Mouse (Mus musculus) mammary gland, adult 2 months (tissue): Measurements from ENCODE around the gene C9orf72. TPM values are rescaled to one million over a fixed set of nuclear protein-coding genes. Genes with fewer than 3 reads are reported as not detected.

Experiments used
- polyA plus RNA-seq: library from polyadenylated mRNA; depleted of rRNA; stranded (reverse); fragments of >200 nt; gene quantifications from 2 replicates; pipeline ENCODE4 v1.2.3, GENCODE M21; 2012; ENCODE audit warnings: low replicate concordance; rRNA removed

C9orf72 gene
- polyA plus RNA-seq = 9.9 and 30.6 TPM in 2 replicates

GRCm38 (mm10) chr4:35225734-35226495 lies at the start of gene C9orf72:
Gene C9orf72 (minus strand): TSS chr4:35226175.

GRCm38 (mm10) chr4:35156751-35157611 lies 69.0 kb downstream of the C9orf72 start, which contains the start of gene Mob3b:
Gene Mob3b (minus strand): TSS chr4:35157484.

GRCm38 (mm10) chr4:35151756-35152155 lies 74.2 kb downstream of the C9orf72 start, which contains the start of gene Ifnk:
Gene Ifnk (plus strand): TSS chr4:35152056.

Other genes with a start within 250 kb of the C9orf72 start
- gene Ifnk, start 74.1 kb downstream of the C9orf72 start, polyA plus RNA-seq = not detected in 2 replicates
- gene Mob3b, start 68.7 kb downstream of the C9orf72 start, polyA plus RNA-seq = 4.4 and 5.4 TPM in 2 replicates